Mouse (Mus musculus) ES-CJ7 (cell line): Measurements from ENCODE around the gene Nkap.
"Not testable (repeated sequence)": the region's sequence is repeated elsewhere in the genome, so short reads cannot be mapped to it uniquely, and the experiment has no call there.

Experiments used
- DNase-seq: peaks from one replicate; pipeline ENCODE4 v3.0.0; 2011; ENCODE audit warnings: low read depth, low spot score

Gene Nkap

GRCm38 (mm10) chrX:37157839-37158238 is 31.2 kb downstream of the Nkap start:
- peak; percentile 4 for DNase-seq

GRCm38 (mm10) chrX:37161169-37161568 is 34.6 kb downstream of the Nkap start:
- DNase-seq: no peak

- DNase-seq: no peak
Observed at GRCm38 (mm10) chrX:37163115-37163514, 36.5 kb downstream of the Nkap start.

GRCm38 (mm10) chrX:37167085-37167484 is 40.5 kb downstream of the Nkap start:
- DNase-seq: peak; percentile 64

GRCm38 (mm10) chrX:37168742-37169141 is 42.1 kb downstream of the Nkap start, which contains the start of gene Akap14:
Gene Akap14, minus strand, starts transcription at chrX:37168842.
- no peak for DNase-seq

GRCm38 (mm10) chrX:37184401-37184800 is 57.8 kb downstream of the Nkap start:
- DNase-seq: not testable (repeated sequence)

GRCm38 (mm10) chrX:37190755-37191104 is 64.1 kb downstream of the Nkap start:
- DNase-seq: no peak

- peak; percentile 71 for DNase-seq
Observed at GRCm38 (mm10) chrX:37191105-37191743, 64.6 kb downstream of the Nkap start, which contains the start of the genes Ndufa1 and Rnf113a1. Gene Ndufa1, minus strand, starts transcription at chrX:37191163. Gene Rnf113a1, plus strand, starts transcription at chrX:37191245.

GRCm38 (mm10) chrX:37191744-37192379 is 65.3 kb downstream of the Nkap start:
- DNase-seq: peak; percentile 7

GRCm38 (mm10) chrX:37198676-37199075 is 72.1 kb downstream of the Nkap start:
- peak; percentile 51 for DNase-seq
